Mouse (Mus musculus) left cerebral cortex, adult 2 months (tissue): Measurements from ENCODE around the gene Mzt1. TPM values are rescaled to one million over a fixed set of nuclear protein-coding genes. Genes with fewer than 3 reads are reported as not detected.
"Not testable (repeated sequence)": the region's sequence is repeated elsewhere in the genome, so short reads cannot be mapped to it uniquely, and the experiment has no call there.

Source experiments
- DNase-seq, 2 experiments: peaks; one replicate each; pipeline ENCODE4 v3.0.0; 2021 to 2022; ENCODE audit warnings: low spot score in 2 of 2, mixed read lengths in 1 of 2; ENCODE audit errors: extremely low spot score in 1 of 2
- H3K27ac ChIP-seq: fragments of 200-600 bp; 2 replicates; pipeline ENCODE4 v1.8.1; 2022
- H3K4me3 ChIP-seq: fragments of 200-600 bp; 2 replicates; pipeline ENCODE4 v1.8.1; 2022
- CTCF ChIP-seq: fragments of 200-600 bp; IDR thresholded peaks from 2 replicates; pipeline ENCODE4 v1.8.1; 2022; ENCODE audit warnings: antibody characterized with exemption, mild to moderate bottlenecking, moderate library complexity
- intact Hi-C: fragments of 180-260 bp; cut with DNase I; formaldehyde crosslinking; loops from one replicate; pipeline ENCODE4 v1.15.1; 2025
- total RNA-seq, 2 experiments: library from RNA; stranded (reverse); gene quantifications; 2 replicates each; pipeline ENCODE4 v1.2.3; 2021

The Mzt1 gene
- total RNA-seq, 2 experiments from 2014 or later, result 65.5 to 67.0 TPM

- Histone ChIP-seq H3K27ac (no peak overlapping the region), H3K4me3 (no peak overlapping the region)
- intact Hi-C loops, result no loop called here
- no peak for DNase-seq
- no peak for TF ChIP-seq CTCF
These were observed 8.2 kb downstream of the Mzt1 start for GRCm38 (mm10) chr14:99037703-99038102.

GRCm38 (mm10) chr14:99036039-99036438, 9.9 kb downstream of the Mzt1 start:
- TF ChIP-seq CTCF, result no peak
- no peak overlapping the region for H3K27ac ChIP-seq
- H3K4me3 ChIP-seq, result no peak overlapping the region
- no peak for DNase-seq
- intact Hi-C loops, result no loop called here

GRCm38 (mm10) chr14:99034851-99035250, 11.1 kb downstream of the Mzt1 start:
- intact Hi-C loops, H3K4me3 ChIP-seq, DNase-seq, H3K27ac ChIP-seq: not testable (repeated sequence)

GRCm38 (mm10) chr14:99032596-99032995, 13.3 kb downstream of the Mzt1 start:
- intact Hi-C loops, result no loop called here
- no peak overlapping the region for H3K27ac ChIP-seq
- no peak for TF ChIP-seq CTCF
- DNase-seq, result no peak
- no peak overlapping the region for H3K4me3 ChIP-seq

- DNase-seq, result no peak
- no peak for TF ChIP-seq CTCF
- no peak overlapping the region for H3K27ac ChIP-seq
- intact Hi-C loops, result no loop called here
- no peak overlapping the region for H3K4me3 ChIP-seq
These were observed 14.5 kb downstream of the Mzt1 start for GRCm38 (mm10) chr14:99031337-99031873.

GRCm38 (mm10) chr14:99029987-99030386, 15.9 kb downstream of the Mzt1 start:
- no peak for DNase-seq
- Histone ChIP-seq H3K4me3 (no peak overlapping the region), H3K27ac (no peak overlapping the region)
- intact Hi-C loops, result no loop called here
- no peak for TF ChIP-seq CTCF

- peak overlapping the region; percentile 28 for H3K4me3 ChIP-seq
- H3K27ac ChIP-seq, result no peak overlapping the region
- intact Hi-C loops, result no loop called here
- TF ChIP-seq CTCF, result peak; percentile 60
- DNase-seq, result no peak
These were observed 23.4 kb downstream of the Mzt1 start for GRCm38 (mm10) chr14:99022346-99023086.

- DNase-seq, result no peak
- Histone ChIP-seq H3K4me3 (no peak overlapping the region), H3K27ac (no peak overlapping the region)
- TF ChIP-seq CTCF, result no peak
- intact Hi-C loops, result no loop called here
These were observed 26.7 kb downstream of the Mzt1 start for GRCm38 (mm10) chr14:99019136-99019808.

GRCm38 (mm10) chr14:99018691-99019090, 27.2 kb downstream of the Mzt1 start:
- no peak overlapping the region for H3K27ac ChIP-seq
- no peak for DNase-seq
- intact Hi-C loops, result no loop called here

GRCm38 (mm10) chr14:99010920-99011313, 35.0 kb downstream of the Mzt1 start:
- TF ChIP-seq CTCF, result no peak
- intact Hi-C loops, result no loop called here
- no peak overlapping the region for H3K4me3 ChIP-seq
- no peak for DNase-seq
- no peak overlapping the region for H3K27ac ChIP-seq

More at GRCm38 (mm10) chr14:99018691-99019090, 27.2 kb downstream of the Mzt1 start:
- TF ChIP-seq CTCF, result no peak
- H3K4me3 ChIP-seq, result no peak overlapping the region

GRCm38 (mm10) chr14:99010224-99010919, 35.6 kb downstream of the Mzt1 start:
- Histone ChIP-seq H3K4me3 (no peak overlapping the region), H3K27ac (no peak overlapping the region)
- DNase-seq, result no peak
- intact Hi-C loops, result no loop called here
- no peak for TF ChIP-seq CTCF

- DNase-seq, result no peak
- no peak for TF ChIP-seq CTCF
- Histone ChIP-seq H3K27ac (no peak within 1 kb of the TSS), H3K4me3 (no peak within 1 kb of the TSS)
- intact Hi-C loops, result no loop called here
These were observed 51.7 kb downstream of the Mzt1 start, which contains the start of gene Rpl36a-ps1 for GRCm38 (mm10) chr14:98994218-98994617. Gene Rpl36a-ps1 (minus strand): TSS chr14:98994318.
